Mouse (Mus musculus) neural tube, embryonic 11.5 days (tissue): ENCODE measurements around the gene Pde1c. TPM values are rescaled to one million over a fixed set of nuclear protein-coding genes. Genes with fewer than 3 reads are reported as not detected.
"Not testable (repeated sequence)": the region's sequence is repeated elsewhere in the genome, so short reads cannot be mapped to it uniquely, and the experiment has no call there.

Experiments used
- ATAC-seq: fragments of 200-750 bp; cut with Nextera tagmentation; 2 replicates; pipeline ENCODE4 v1.8.0; 2017; ENCODE audit warnings: moderate number of reproducible peaks, mild to moderate bottlenecking, moderate TSS enrichment, moderate library complexity; ENCODE audit not compliant: insufficient read depth, low FRiP score, low TSS enrichment
- DNase-seq: peaks from one replicate; pipeline ENCODE4 v3.0.0-alpha.2; 2015; ENCODE audit warnings: low spot score
- H3K27ac ChIP-seq: fragments of 300-500 bp; sonication (generic); 2 replicates; pipeline ENCODE4 v1.5.1; 2014; ENCODE audit warnings: low read depth, mild to moderate bottlenecking, low read length
- H3K27me3 ChIP-seq: fragments of 300-500 bp; sonication (generic); 2 replicates; pipeline ENCODE4 v1.6.1; 2014; ENCODE audit warnings: mild to moderate bottlenecking, low read length, mixed read lengths; ENCODE audit not compliant: control insufficient read depth, insufficient read depth
- H3K36me3 ChIP-seq: fragments of 300-500 bp; sonication (generic); 2 replicates; pipeline ENCODE4 v1.6.1; 2014; ENCODE audit warnings: mild to moderate bottlenecking, low read length, moderate library complexity, mixed read lengths; ENCODE audit not compliant: control insufficient read depth, insufficient read depth
- H3K4me1 ChIP-seq: fragments of 300-500 bp; sonication (generic); 2 replicates; pipeline ENCODE4 v1.6.1; 2014; ENCODE audit warnings: low read length, mixed read lengths; ENCODE audit not compliant: control insufficient read depth, insufficient read depth
- H3K4me2 ChIP-seq: fragments of 300-500 bp; sonication (generic); 2 replicates; pipeline ENCODE4 v1.6.1; 2014; ENCODE audit warnings: low read depth, mild to moderate bottlenecking, moderate library complexity
- H3K4me3 ChIP-seq: fragments of 300-500 bp; sonication (generic); 2 replicates; pipeline ENCODE4 v1.5.1; 2014; ENCODE audit warnings: low read depth, low read length
- H3K9ac ChIP-seq: fragments of 300-500 bp; sonication (generic); 2 replicates; pipeline ENCODE4 v1.6.1; 2014; ENCODE audit warnings: mild to moderate bottlenecking, low read length
- H3K9me3 ChIP-seq: fragments of 300-500 bp; sonication (generic); 2 replicates; pipeline ENCODE4 v1.6.1; 2016; ENCODE audit warnings: low read length; ENCODE audit not compliant: control insufficient read depth
- WGBS: fragments of 180-500 bp; shearing (Covaris S2); extraction: QIAGEN DNeasy Blood & Tissue Kit; methylation state at CpG from one replicate; pipeline ENCODE4 v1.1.7; 2014; 5-methylcytosine and 5-hydroxymethylcytosine counted together
- polyA plus RNA-seq: library from polyadenylated mRNA; unstranded; fragments of >200 nt; fragmentation: Nextera tagmentation; extraction: Ambion mirVana; gene quantifications from 2 replicates; pipeline ENCODE4 v1.2.1, GENCODE M21; 2014

The Pde1c gene
- polyA plus RNA-seq = 2.5 and 2.9 TPM in 2 replicates

DNA sequence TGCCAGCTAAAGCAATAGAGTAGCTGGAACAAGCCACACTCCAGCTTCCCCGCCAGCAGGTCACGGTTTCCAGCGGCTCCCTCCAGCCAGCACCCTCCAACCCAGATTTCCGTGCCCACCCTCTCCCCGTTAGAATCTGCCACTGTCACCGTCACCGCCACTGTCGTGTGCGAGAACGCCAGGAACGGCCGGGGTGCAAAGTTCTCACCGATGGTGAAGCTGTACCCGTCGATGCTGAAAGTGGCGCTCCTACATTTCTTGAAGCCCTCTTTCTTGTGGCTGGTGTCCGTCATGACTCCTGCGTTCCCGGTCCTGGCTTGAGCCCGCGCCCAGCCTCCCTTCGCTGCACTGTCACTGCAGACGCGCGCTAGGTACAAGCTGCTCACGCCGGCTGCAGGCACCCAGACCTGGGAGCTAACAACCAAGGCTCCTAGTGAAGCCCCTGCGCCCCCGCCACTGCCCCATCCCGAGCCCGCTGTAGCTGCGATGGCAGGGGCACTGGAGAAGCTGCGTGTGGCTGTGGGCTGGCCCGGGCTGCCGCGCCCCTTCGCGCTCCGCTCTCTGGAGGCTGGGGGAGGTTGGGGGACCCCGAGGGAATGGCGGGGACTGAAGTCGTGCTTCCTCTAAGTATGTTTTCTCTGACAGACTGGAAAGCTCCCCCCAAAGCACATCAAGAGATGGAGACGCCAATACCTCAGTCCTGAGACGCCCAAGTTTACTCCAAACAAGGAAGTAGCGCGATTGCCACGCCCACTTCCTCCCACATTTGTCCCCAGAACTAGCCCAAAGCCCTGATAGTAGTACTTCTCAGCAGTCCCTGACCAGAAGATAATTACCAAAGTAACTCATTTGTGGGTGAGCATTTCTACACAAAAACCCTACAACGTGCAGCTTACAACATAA, at the start of gene Pde1c:
Gene Pde1c, minus strand, starts transcription at position 634 of the 903 bp plus-strand sequence.
- DNase-seq = peak; percentile 59
- ATAC-seq = peak; percentile 79
- Histone ChIP-seq H3K36me3 (no peaks in the 10 kb centered on the region), H3K9ac (peak within 1 kb of the TSS; percentile 59), H3K27me3 (no peaks in the 10 kb centered on the region), H3K4me2 (peak within 1 kb of the TSS; percentile 96), H3K27ac (no peak within 1 kb of the TSS), H3K4me3 (peak within 1 kb of the TSS; percentile 62), H3K9me3 (no peaks in the 10 kb centered on the region), H3K4me1 (no peaks in the 10 kb centered on the region)
- WGBS = 1% methylated on average over 48 of the region's 48 CpGs

DNA sequence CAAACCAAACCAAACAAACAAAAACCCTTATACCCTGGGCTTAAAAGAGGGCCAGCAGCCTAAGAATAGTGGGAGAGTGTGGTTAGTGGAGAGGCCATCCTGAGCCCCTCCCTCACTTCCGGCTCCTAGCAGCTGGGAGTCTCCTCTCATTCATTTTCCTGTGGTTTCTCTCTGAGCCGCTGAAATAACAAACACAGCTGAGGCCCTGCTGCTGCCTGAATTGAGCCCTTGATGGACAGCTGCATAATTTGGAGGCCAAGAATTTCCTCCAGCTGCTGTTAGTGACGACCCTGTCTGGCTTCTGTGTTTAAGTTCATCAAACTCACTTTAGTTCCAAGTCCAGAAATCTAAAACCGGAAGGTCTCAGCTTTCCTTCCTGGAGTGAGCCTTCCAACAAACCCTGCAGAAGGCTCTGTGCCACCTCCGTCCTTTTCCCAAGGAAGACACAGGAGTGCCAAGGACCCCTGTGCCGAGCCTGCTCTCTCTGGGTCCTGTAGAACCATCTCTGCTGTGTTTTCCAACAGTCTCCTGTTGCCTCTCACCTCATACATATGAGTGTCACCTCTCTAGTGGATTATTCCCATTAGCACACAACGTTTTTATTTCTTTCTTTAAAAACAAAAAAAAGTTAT, 48.2 kb upstream of the Pde1c start:
- no peaks in the 10 kb centered on the region for H3K36me3 ChIP-seq
- no peaks in the 10 kb centered on the region for H3K27me3 ChIP-seq
- H3K4me1 ChIP-seq = no peaks in the 10 kb centered on the region
- H3K27ac ChIP-seq = 0 out of 2 replicates have a peak overlapping the region, but pooled peaks have one; percentile 49
- DNase-seq (peak; percentile 69), ATAC-seq (no peak)
- H3K9ac ChIP-seq = no peak overlapping the region
- 25% methylated on average over 7 of the region's 7 CpGs for WGBS
- no peak overlapping the region for H3K4me2 ChIP-seq
- H3K4me3 ChIP-seq = no peak overlapping the region
- H3K9me3 ChIP-seq = no peaks in the 10 kb centered on the region

DNA sequence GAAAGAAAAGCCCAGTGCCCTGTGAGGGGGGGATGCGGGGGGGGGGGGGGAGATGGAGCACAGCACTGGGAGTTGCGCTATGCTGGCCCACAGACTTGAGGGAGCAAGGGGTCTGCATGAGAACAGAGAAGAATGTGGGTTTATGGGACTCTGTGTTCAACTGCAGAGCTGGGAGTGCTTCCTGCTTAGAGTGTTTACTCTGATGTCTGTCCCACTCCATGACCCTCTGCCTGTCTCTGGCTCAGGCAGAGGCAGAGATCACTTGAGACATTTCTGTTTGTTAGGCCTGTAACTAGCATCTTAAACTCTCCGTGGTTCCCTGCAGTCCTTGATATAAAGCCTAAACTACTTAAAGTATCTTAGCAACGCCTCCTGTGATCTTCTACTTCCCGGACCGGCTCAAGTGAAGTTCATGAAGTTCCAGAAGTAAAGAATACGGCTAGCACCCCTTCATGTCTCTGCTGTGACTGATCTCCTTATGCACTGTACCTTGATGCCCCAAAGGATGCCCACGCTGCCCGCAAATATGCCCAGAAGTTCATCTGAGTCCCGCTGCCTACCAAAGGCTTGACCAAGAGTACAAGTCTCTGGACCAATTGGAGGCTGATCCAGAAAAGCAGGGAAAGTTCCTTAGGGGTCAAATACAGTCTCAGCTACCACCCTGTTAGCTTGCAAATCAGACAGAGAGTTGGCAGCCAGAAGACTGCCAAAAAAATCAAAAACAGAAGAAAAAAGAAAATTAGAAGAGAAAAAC, 47.5 kb upstream of the Pde1c start:
- Histone ChIP-seq H3K4me3 (no peak overlapping the region), H3K9me3 (no peaks in the 10 kb centered on the region), H3K9ac (no peak overlapping the region), H3K36me3 (no peaks in the 10 kb centered on the region), H3K4me2 (no peak overlapping the region), H3K27me3 (no peaks in the 10 kb centered on the region), H3K27ac (no peak overlapping the region), H3K4me1 (no peaks in the 10 kb centered on the region)
- ATAC-seq (no peak), DNase-seq (no peak)
- 72% methylated on average over 10 of the region's 10 CpGs for WGBS

DNA sequence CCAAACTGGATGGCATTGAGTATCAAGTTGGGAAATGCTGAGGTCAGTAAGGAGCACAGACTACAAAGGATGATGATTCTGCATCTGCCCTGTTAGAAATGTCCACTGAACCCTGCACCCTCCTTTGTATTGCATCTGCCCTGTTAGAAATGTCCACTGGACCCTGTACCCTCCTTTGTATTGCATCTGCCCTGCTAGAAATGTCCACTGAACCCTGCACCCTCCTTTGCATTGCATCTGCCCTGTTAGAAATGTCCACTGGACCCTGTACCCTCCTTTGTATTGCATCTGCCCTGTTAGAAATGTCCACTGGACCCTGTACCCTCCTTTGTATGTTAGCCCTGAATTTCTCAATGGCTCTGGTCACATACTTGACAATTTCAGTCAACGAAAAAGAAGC, 40.6 kb upstream of the Pde1c start:
- H3K9me3 ChIP-seq, H3K4me2 ChIP-seq, H3K4me3 ChIP-seq, H3K9ac ChIP-seq, H3K36me3 ChIP-seq, ATAC-seq, H3K27me3 ChIP-seq, H3K27ac ChIP-seq, DNase-seq, H3K4me1 ChIP-seq: not testable (repeated sequence)
- WGBS = 72% methylated on average over 1 of the region's 1 CpGs

DNA sequence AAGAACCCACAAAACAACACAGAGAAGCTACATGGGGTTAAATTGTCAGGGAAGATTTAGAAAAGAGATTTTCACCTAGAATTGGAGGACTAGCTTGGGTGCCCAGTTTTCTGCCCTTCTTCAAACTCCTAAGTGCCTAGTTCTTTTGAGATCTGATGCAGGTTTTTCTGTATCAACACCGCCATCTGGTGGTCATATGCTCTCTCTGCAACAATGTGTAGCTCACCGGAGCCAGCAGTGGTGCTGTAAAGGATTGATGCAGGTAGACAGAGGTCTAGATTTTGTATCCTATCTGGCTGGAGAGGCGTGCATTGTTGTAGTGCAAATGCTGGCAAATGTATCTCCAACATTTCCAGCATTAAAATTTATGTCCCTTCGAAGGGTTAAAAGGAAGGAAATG, 39.4 kb upstream of the Pde1c start:
- DNase-seq = peak; percentile 75
- H3K4me2 ChIP-seq = no peak overlapping the region
- 10% methylated on average over 4 of the region's 4 CpGs for WGBS
- no peak overlapping the region for H3K4me3 ChIP-seq
- ATAC-seq = no peak
- no peaks in the 10 kb centered on the region for H3K36me3 ChIP-seq
- no peak overlapping the region for H3K27ac ChIP-seq
- no peaks in the 10 kb centered on the region for H3K4me1 ChIP-seq
- H3K27me3 ChIP-seq = no peaks in the 10 kb centered on the region
- H3K9ac ChIP-seq = no peak overlapping the region
- no peaks in the 10 kb centered on the region for H3K9me3 ChIP-seq

DNA sequence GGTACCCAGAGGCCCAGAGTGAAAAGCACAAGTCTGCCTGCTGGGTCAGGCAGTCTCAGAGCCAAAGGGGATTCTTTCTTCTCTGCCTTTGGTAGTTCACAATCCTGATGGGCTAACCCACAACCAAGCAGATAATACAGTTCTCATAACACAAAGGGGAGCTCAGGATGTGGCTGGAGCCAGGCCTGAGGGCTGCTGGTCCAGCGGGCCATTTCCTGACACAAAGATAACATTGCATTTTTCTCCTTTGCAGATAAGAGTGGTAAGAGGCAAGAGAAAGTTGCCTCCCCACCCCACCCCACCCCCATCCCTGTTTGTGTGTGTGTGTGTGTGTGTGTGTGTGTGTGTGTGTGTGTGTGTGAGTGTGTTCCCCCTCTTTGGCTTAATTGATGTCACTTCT, 10.7 kb upstream of the Pde1c start:
- Histone ChIP-seq H3K36me3 (no peaks in the 10 kb centered on the region), H3K9ac (no peak overlapping the region), H3K9me3 (no peaks in the 10 kb centered on the region), H3K27ac (no peak overlapping the region), H3K4me2 (no peak overlapping the region), H3K4me1 (no peaks in the 10 kb centered on the region), H3K27me3 (no peaks in the 10 kb centered on the region), H3K4me3 (no peak overlapping the region)
- DNase-seq = no peak
- ATAC-seq = no peak
- WGBS = 83% methylated on average over 1 of the region's 1 CpGs

DNA sequence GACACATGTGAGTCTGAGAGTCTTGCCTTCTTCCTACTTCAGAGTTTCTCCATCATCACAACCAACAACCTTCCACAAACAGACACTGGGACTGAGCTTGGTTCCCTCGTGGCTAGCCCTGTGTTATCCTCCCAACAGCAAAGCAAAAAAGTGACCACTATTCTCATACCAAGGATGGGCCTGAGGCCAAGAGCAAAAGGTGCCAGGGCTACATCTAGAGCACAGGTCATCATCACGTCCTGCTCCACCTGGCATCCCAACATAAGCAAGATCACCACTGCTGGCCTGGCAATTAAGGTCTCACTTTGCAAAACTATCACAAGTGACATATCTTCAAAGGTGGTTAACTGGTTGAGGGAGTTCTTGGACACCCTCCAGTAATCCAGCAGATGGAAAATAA, 8.0 kb downstream of the Pde1c start:
- H3K4me2 ChIP-seq = no peak overlapping the region
- H3K9me3 ChIP-seq = no peaks in the 10 kb centered on the region
- no peaks in the 10 kb centered on the region for H3K36me3 ChIP-seq
- H3K27me3 ChIP-seq = no peaks in the 10 kb centered on the region
- WGBS = 76% methylated on average over 2 of the region's 2 CpGs
- no peak overlapping the region for H3K9ac ChIP-seq
- no peak overlapping the region for H3K27ac ChIP-seq
- H3K4me3 ChIP-seq = no peak overlapping the region
- ATAC-seq (no peak), DNase-seq (no peak)
- no peaks in the 10 kb centered on the region for H3K4me1 ChIP-seq

DNA sequence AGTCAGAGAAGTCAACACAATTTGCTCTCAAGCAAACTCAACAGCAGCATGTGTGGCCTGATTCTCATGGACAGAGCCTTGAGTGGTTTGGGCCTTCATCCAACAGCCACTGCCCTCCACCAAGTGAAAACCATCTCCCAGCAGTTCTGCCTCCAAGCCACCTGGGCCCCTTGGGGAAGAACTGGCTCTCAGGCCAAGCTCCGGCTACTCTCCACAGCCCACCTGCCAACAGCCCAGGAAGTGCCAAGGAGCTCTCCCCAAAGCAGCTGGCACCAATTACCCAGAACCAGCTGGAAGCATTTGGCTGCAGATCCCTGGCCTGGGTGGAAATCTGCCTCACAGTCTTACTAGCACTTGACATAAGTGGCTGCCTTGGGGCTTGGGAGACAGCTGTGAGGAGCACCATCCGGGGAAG, 8.4 kb downstream of the Pde1c start:
- H3K36me3 ChIP-seq = no peaks in the 10 kb centered on the region
- ATAC-seq (no peak), DNase-seq (no peak)
- WGBS = 75% methylated on average over 2 of the region's 2 CpGs
- no peak overlapping the region for H3K4me3 ChIP-seq
- no peak overlapping the region for H3K9ac ChIP-seq
- no peak overlapping the region for H3K27ac ChIP-seq
- no peaks in the 10 kb centered on the region for H3K4me1 ChIP-seq
- no peak overlapping the region for H3K4me2 ChIP-seq
- no peaks in the 10 kb centered on the region for H3K9me3 ChIP-seq
- no peaks in the 10 kb centered on the region for H3K27me3 ChIP-seq
